Mouse (Mus musculus) brain, embryonic 14.5 days (tissue): ENCODE measurements around the gene H2-DMb1.

Experiments used
- CTCF ChIP-seq: fragments of 200-500 bp; IDR thresholded peaks from 2 replicates; pipeline ENCODE4 v1.5.1; 2012; ENCODE audit warnings: inconsistent platforms, mild to moderate bottlenecking, moderate library complexity, borderline replicate concordance; ENCODE audit not compliant: insufficient read depth, insufficient read length; ENCODE audit errors: extremely low read depth
- POLR2A ChIP-seq: fragments of 200-500 bp; IDR thresholded peaks from 2 replicates; pipeline ENCODE4 v1.6.1; 2012; ENCODE audit warnings: mild to moderate bottlenecking, inconsistent platforms, borderline replicate concordance; ENCODE audit not compliant: poor library complexity, insufficient read depth, insufficient read length, severe bottlenecking; ENCODE audit errors: extremely low read depth

GRCm38 (mm10) chr17:34203444-34203843 lies 50.6 kb downstream of the H2-DMb1 start, which contains the start of gene Tap2:
- TF ChIP-seq POLR2A = no peak
- TF ChIP-seq CTCF = no peak
